Mouse (Mus musculus): ENCODE results near the gene Mecom.

DNA sequence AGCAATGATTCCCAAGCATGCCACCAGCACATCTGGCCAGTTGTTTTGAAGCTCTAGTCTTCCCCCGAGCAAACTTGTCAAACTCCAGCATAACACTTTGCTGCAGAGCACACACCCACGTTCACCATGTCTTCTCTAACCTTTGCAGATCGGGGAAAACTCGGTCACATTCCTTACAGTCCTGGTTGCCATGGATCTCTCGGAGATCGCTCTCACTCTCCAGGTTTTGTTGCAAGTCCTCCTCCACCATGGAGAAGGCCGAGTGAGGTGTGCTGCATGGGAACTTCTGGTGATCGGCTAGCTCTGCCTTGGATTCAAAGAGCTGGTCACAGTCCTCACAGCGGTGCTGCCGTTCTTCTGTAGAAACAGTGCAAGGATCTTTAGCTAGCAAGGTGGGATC lies 554.5 kb downstream of the Mecom start:
- no peak for TF ChIP-seq CTCF (IDR thresholded peaks at IDR 0.05; ENCODE audit: borderline replicate concordance, insufficient read depth, low read length)
- no peak for TF ChIP-seq POLR2A (IDR thresholded peaks at IDR 0.05; ENCODE audit: low read depth, low read length)
